Mouse (Mus musculus): ENCODE measurements around the gene Mrpl58.

GRCm38 (mm10) chr11:115439906-115440595 is 36.5 kb downstream of the Mrpl58 start, which contains the start of gene Trim80:
- TF ChIP-seq POLR2A (IDR thresholded peaks at IDR 0.05; ENCODE audit: extremely low read depth, insufficient read depth, low read length) (no peak), CTCF (IDR thresholded peaks at IDR 0.05; ENCODE audit: extremely low read depth, insufficient read depth, low read length) (no peak)
